Mouse (Mus musculus): ENCODE measurements around the gene Serinc2. TPM values are rescaled to one million over a fixed set of nuclear protein-coding genes. Genes with fewer than 3 reads are reported as not detected.

The Serinc2 gene
- polyA plus RNA-seq, 1 experiment from 2014 or later, result 6.3 TPM

DNA sequence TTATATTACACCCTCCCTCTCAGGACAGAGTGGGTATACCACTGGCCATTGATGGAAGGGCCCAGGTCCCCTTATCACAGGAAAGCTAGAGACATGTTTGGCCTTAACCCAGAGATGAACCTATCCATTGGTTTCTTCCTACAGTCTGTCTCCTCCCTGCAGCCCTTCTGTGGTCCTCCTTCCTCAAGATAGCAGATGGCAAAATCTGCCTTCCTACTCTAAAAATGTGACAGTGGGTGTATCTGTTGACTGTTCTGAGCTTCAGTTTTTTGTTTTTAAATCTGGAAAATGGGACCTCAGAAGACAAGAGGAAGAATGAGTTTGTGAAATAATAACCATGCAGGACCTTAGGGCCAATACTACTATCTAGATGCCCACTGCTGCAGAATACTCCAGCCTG lies 54.9 kb downstream of the Serinc2 start:
- H3K36me3 ChIP-seq, result no peaks in the 10 kb centered on the region
- no peaks in the 10 kb centered on the region for H3K4me1 ChIP-seq (replicated peaks)
- H3K9ac ChIP-seq, result no peak overlapping the region
- H3K9me3 ChIP-seq (replicated peaks), result no peaks in the 10 kb centered on the region
- H3K27ac ChIP-seq, result no peak overlapping the region
- H3K27me3 ChIP-seq, result 0 out of 2 replicates have a peak, but pooled peaks cover 3% of the 10 kb centered on the region
- ATAC-seq (replicated peaks; ENCODE audit: insufficient number of reproducible peaks, insufficient read depth, low FRiP score, low read depth), result no peak
- no peak overlapping the region for H3K4me3 ChIP-seq
- no peak overlapping the region for H3K4me2 ChIP-seq

- no peaks in the 10 kb centered on the region for H3K4me1 ChIP-seq (replicated peaks)
- H3K9ac ChIP-seq, result no peak within 1 kb of the TSS
- no peak within 1 kb of the TSS for H3K4me3 ChIP-seq
- 71% methylated on average over 4 of the region's 4 CpGs for WGBS
- ATAC-seq (replicated peaks; ENCODE audit: insufficient number of reproducible peaks, insufficient read depth, low FRiP score, low read depth), result no peak
- H3K4me2 ChIP-seq, result no peak within 1 kb of the TSS
- no peaks in the 10 kb centered on the region for H3K9me3 ChIP-seq (replicated peaks)
- no peak within 1 kb of the TSS for H3K27ac ChIP-seq
- H3K27me3 ChIP-seq, result no peaks in the 10 kb centered on the region
- no peaks in the 10 kb centered on the region for H3K36me3 ChIP-seq
Observed at GRCm38 (mm10) chr4:130222179-130222578, 56.8 kb downstream of the Serinc2 start, which contains the start of gene Gm853. Gm853 (minus strand) TSS chr4:130222401.

DNA sequence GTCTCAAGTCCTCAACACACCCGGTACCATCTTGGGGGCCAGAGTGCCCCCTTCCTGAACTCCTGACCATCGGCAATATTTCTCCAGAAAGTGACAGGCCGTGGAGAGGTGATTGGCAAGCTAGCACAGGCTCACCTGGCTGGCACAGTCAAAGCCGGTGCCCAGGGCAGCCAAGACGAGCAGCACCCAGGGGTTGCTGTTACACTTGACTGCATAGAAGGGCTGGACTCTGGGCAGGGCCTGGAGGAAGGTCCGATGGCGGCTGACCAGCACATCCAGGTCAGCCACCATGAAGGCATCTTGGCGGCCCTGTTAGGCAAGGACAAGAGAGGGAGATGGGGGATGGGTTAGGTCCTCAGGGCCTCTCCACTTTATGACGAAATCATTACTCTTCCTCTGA lies 58.8 kb downstream of the Serinc2 start:
- Histone ChIP-seq H3K4me1 (replicated peaks) (no peaks in the 10 kb centered on the region), H3K36me3 (no peaks in the 10 kb centered on the region), H3K4me3 (no peak overlapping the region), H3K4me2 (no peak overlapping the region), H3K9ac (no peak overlapping the region), H3K9me3 (replicated peaks) (no peaks in the 10 kb centered on the region), H3K27ac (no peak overlapping the region), H3K27me3 (no peaks in the 10 kb centered on the region)
- 79% methylated on average over 9 of the region's 9 CpGs for WGBS
- no peak for ATAC-seq (replicated peaks; ENCODE audit: insufficient number of reproducible peaks, insufficient read depth, low FRiP score, low read depth)

- H3K9me3 ChIP-seq (replicated peaks), result no peaks in the 10 kb centered on the region
- no peaks in the 10 kb centered on the region for H3K4me1 ChIP-seq (replicated peaks)
- no peaks in the 10 kb centered on the region for H3K36me3 ChIP-seq
- no peak overlapping the region for H3K27ac ChIP-seq
- no peak for ATAC-seq (replicated peaks; ENCODE audit: insufficient number of reproducible peaks, insufficient read depth, low FRiP score, low read depth)
- no peaks in the 10 kb centered on the region for H3K27me3 ChIP-seq
- 79% methylated on average over 8 of the region's 8 CpGs for WGBS
- no peak overlapping the region for H3K4me3 ChIP-seq
- H3K4me2 ChIP-seq, result no peak overlapping the region
- H3K9ac ChIP-seq, result no peak overlapping the region
Observed at GRCm38 (mm10) chr4:130215392-130215791, 63.6 kb downstream of the Serinc2 start.

GRCm38 (mm10) chr4:130213857-130214256 lies 65.1 kb downstream of the Serinc2 start:
- Histone ChIP-seq H3K9ac (no peak overlapping the region), H3K4me3 (no peak overlapping the region), H3K27ac (no peak overlapping the region), H3K36me3 (no peaks in the 10 kb centered on the region), H3K4me1 (replicated peaks) (no peaks in the 10 kb centered on the region), H3K9me3 (replicated peaks) (no peaks in the 10 kb centered on the region), H3K4me2 (no peak overlapping the region), H3K27me3 (no peaks in the 10 kb centered on the region)
- ATAC-seq (replicated peaks; ENCODE audit: insufficient number of reproducible peaks, insufficient read depth, low FRiP score, low read depth), result no peak
- 57% methylated on average over 10 of the region's 10 CpGs for WGBS

GRCm38 (mm10) chr4:130213197-130213596 lies 65.8 kb downstream of the Serinc2 start:
- no peak for ATAC-seq (replicated peaks; ENCODE audit: insufficient number of reproducible peaks, insufficient read depth, low FRiP score, low read depth)
- Histone ChIP-seq H3K4me2 (no peak overlapping the region), H3K36me3 (no peaks in the 10 kb centered on the region), H3K27ac (no peak overlapping the region), H3K4me3 (no peak overlapping the region), H3K9ac (no peak overlapping the region), H3K27me3 (no peaks in the 10 kb centered on the region), H3K9me3 (replicated peaks) (no peaks in the 10 kb centered on the region), H3K4me1 (replicated peaks) (no peaks in the 10 kb centered on the region)
- WGBS, result 79% methylated on average over 4 of the region's 4 CpGs

DNA sequence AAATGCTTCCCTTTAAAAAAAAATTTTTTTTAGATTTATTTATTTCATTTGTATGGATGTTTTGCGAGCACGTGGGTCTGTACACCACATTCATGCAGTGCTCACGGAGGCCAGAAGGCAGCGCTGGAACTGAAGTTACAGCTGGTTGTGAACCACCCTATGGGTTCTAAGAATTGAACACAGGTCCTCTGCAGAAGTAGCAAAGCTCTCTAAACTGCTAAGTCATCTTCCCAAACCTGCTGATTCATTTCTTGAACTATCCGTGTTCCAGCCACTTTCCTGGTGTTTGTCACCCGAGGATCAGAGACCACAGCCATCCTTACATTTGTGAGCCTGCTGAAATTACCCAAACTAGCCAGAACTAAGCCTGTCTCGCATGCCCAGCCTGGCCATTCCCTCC lies 66.6 kb downstream of the Serinc2 start:
- Histone ChIP-seq H3K4me3 (no peak overlapping the region), H3K9me3 (replicated peaks) (no peaks in the 10 kb centered on the region), H3K27ac (no peak overlapping the region), H3K4me2 (no peak overlapping the region), H3K36me3 (no peaks in the 10 kb centered on the region), H3K4me1 (replicated peaks) (no peaks in the 10 kb centered on the region), H3K9ac (no peak overlapping the region), H3K27me3 (no peaks in the 10 kb centered on the region)
- ATAC-seq (replicated peaks; ENCODE audit: insufficient number of reproducible peaks, insufficient read depth, low FRiP score, low read depth), result no peak
- 72% methylated on average over 7 of the region's 7 CpGs for WGBS

DNA sequence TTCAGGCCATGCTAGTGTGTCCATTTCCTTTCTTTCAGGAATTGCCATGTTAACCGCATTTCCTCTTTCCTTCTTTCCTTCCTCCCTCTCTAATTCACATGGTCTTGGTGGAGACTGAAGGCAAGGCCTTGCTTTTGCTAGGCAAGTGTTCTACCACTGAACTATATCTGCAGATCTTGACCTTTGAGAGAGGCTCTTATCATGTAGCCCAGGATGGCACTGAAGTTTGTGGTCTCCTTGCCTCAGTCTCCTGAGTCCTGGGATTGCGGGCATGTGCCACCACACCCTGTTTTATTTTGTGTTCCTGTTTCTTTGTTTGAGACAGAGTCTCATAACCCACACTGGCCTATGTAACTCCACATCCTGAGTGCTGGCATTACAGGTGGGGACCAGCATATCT lies 67.1 kb downstream of the Serinc2 start:
- Histone ChIP-seq H3K27ac (no peak overlapping the region), H3K9me3 (replicated peaks) (no peaks in the 10 kb centered on the region), H3K27me3 (no peaks in the 10 kb centered on the region), H3K4me2 (no peak overlapping the region), H3K9ac (no peak overlapping the region), H3K36me3 (no peaks in the 10 kb centered on the region), H3K4me1 (replicated peaks) (no peaks in the 10 kb centered on the region), H3K4me3 (no peak overlapping the region)
- no peak for ATAC-seq (replicated peaks; ENCODE audit: insufficient number of reproducible peaks, insufficient read depth, low FRiP score, low read depth)
- WGBS, result 92% methylated on average over 2 of the region's 2 CpGs

Other genes with a start within 250 kb of the Serinc2 start
- 36.5 and 55.2 TPM in 2 replicates for gene Col16a1, start 231.4 kb downstream of the Serinc2 start, polyA plus RNA-seq (2015; fragmentation: Nextera tagmentation; extraction: Ambion mirVana)
- gene Pef1, start 176.6 kb downstream of the Serinc2 start, polyA plus RNA-seq (2015; fragmentation: Nextera tagmentation; extraction: Ambion mirVana), result 48.9 and 63.0 TPM in 2 replicates
- gene Hcrtr1, start 139.8 kb downstream of the Serinc2 start, polyA plus RNA-seq (2015; fragmentation: Nextera tagmentation; extraction: Ambion mirVana), result 0.13 TPM in 1 of 2 replicates, not detected in the other
- gene Tinagl1, start 104.1 kb downstream of the Serinc2 start, polyA plus RNA-seq (2015; fragmentation: Nextera tagmentation; extraction: Ambion mirVana), result 52.0 and 57.2 TPM in 2 replicates
- gene Gm853, start 56.8 kb downstream of the Serinc2 start, polyA plus RNA-seq (2015; fragmentation: Nextera tagmentation; extraction: Ambion mirVana), result not detected in 2 replicates
- 1,204 and 1,729 TPM in 2 replicates for gene Fabp3, start 29.4 kb upstream of the Serinc2 start, polyA plus RNA-seq (2015; fragmentation: Nextera tagmentation; extraction: Ambion mirVana)
- 0.98 and 1.0 TPM in 2 replicates for gene Gm10570, start 29.5 kb upstream of the Serinc2 start, polyA plus RNA-seq (2015; fragmentation: Nextera tagmentation; extraction: Ambion mirVana)
- gene Zcchc17, start 80.7 kb upstream of the Serinc2 start, polyA plus RNA-seq (2015; fragmentation: Nextera tagmentation; extraction: Ambion mirVana), result 43.2 and 48.7 TPM in 2 replicates
- gene Snrnp40, start 80.9 kb upstream of the Serinc2 start, polyA plus RNA-seq (2015; fragmentation: Nextera tagmentation; extraction: Ambion mirVana), result 62.7 and 81.1 TPM in 2 replicates

Data from heart, embryonic 15.5 days (tissue).